Mouse (Mus musculus): ENCODE results near the gene Stra6. TPM values are rescaled to one million over a fixed set of nuclear protein-coding genes. Genes with fewer than 3 reads are reported as not detected.

Stra6 gene
- polyA plus RNA-seq, 1 experiment from 2014 or later: 0.15 TPM

DNA sequence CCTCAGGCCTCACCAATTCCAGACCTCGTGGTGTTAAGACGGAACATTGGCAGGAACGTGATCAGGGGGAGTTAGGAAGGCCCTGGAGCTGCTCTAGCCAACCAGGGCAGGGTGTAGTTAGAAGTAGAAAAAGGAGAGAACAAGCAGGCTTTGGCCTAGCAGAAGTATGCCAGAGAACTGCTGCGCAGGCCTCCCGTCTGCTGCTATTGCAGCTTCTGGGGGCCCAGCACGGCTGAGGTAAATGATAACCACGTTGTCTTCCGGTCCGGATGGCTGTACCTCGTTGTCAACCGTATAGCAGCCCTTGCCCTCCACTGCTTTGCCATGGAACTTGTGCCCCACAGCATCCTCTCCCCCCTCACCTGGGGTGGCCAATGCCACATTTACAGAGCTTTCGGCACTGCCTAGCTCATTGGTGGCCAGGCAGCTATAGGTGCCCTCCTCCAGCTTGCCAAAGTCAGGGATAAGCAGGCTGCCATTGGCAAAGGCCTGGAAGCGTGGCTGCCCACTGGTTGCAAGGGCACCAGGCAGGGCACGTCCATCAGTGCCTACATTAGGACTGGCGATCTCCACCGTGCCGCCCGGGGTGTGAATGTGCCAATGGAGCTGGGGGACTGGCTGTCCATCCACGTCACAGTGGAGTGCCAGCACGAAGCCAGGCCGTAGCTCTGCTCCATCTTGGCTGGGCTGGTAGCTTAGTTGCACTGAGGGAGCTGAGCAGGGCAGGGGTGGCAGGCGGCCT, 93.4 kb downstream of the Stra6 start:
- no peaks in the 10 kb centered on the region for H3K36me3 ChIP-seq (replicated peaks)
- no peak overlapping the region for H3K4me3 ChIP-seq (replicated peaks)
- ATAC-seq (ENCODE audit: insufficient read depth): no peak
- H3K4me1 ChIP-seq (replicated peaks): no peaks in the 10 kb centered on the region
- H3K27me3 ChIP-seq: peaks cover 5% of the 10 kb centered on the region; the same call in 1 of the 2 replicates
- WGBS (ENCODE audit: insufficient replicate concordance): 62% methylated on average over 22 of the region's 22 CpGs
- no peak overlapping the region for H3K4me2 ChIP-seq
- no peak overlapping the region for H3K9ac ChIP-seq
- no peaks in the 10 kb centered on the region for H3K9me3 ChIP-seq (replicated peaks)
- H3K27ac ChIP-seq (replicated peaks): no peak overlapping the region

DNA sequence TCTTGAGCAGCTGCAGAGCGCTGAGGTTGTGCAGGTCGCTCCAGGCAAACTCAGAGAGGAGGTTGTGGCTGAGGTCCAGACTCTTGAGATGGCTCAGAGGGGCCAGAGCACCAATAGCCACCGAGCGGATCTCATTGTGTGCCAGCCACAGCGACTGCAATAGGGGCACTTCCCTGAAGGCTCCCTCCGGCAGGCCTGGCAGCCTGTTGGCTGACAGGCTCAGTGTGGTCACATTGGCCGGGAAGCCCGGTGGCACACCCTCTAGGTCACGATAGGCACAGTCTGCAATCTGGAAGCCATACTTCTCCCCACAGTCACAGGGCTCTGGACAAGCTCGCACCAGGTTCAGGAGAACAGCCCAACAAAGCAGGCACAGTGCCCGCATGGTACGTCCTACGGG, 94.2 kb downstream of the Stra6 start:
- Histone ChIP-seq H3K9me3 (replicated peaks) (no peaks in the 10 kb centered on the region), H3K9ac (no peak overlapping the region), H3K4me3 (replicated peaks) (no peak overlapping the region), H3K36me3 (replicated peaks) (no peaks in the 10 kb centered on the region), H3K27ac (replicated peaks) (no peak overlapping the region), H3K27me3 (peaks cover 5% of the 10 kb centered on the region; the same call in 1 of the 2 replicates), H3K4me1 (replicated peaks) (no peaks in the 10 kb centered on the region), H3K4me2 (no peak overlapping the region)
- 76% methylated on average over 13 of the region's 13 CpGs for WGBS (ENCODE audit: insufficient replicate concordance)
- ATAC-seq (ENCODE audit: insufficient read depth): no peak

- Histone ChIP-seq H3K27ac (replicated peaks) (peak overlapping the region; percentile 24; the same call in 1 of the 2 replicates), H3K4me1 (replicated peaks) (no peaks in the 10 kb centered on the region), H3K9me3 (replicated peaks) (no peaks in the 10 kb centered on the region), H3K36me3 (replicated peaks) (no peaks in the 10 kb centered on the region), H3K27me3 (no peaks in the 10 kb centered on the region), H3K4me3 (replicated peaks) (no peak overlapping the region), H3K9ac (no peak overlapping the region), H3K4me2 (no peak overlapping the region)
- WGBS (ENCODE audit: insufficient replicate concordance): 33% methylated on average over 7 of the region's 7 CpGs
- ATAC-seq (ENCODE audit: insufficient read depth): no peak
These were observed 95.1 kb downstream of the Stra6 start for GRCm38 (mm10) chr9:58158541-58159311.

- no peaks in the 10 kb centered on the region for H3K27me3 ChIP-seq
- H3K9me3 ChIP-seq (replicated peaks): no peaks in the 10 kb centered on the region
- no peak overlapping the region for H3K9ac ChIP-seq
- H3K4me1 ChIP-seq (replicated peaks): no peaks in the 10 kb centered on the region
- no peak overlapping the region for H3K4me2 ChIP-seq
- H3K36me3 ChIP-seq (replicated peaks): no peaks in the 10 kb centered on the region
- H3K4me3 ChIP-seq (replicated peaks): no peak overlapping the region
- H3K27ac ChIP-seq (replicated peaks): no peak overlapping the region
- 36% methylated on average over 4 of the region's 4 CpGs for WGBS (ENCODE audit: insufficient replicate concordance)
- no peak for ATAC-seq (ENCODE audit: insufficient read depth)
These were observed 96.3 kb downstream of the Stra6 start for GRCm38 (mm10) chr9:58159855-58160254.

DNA sequence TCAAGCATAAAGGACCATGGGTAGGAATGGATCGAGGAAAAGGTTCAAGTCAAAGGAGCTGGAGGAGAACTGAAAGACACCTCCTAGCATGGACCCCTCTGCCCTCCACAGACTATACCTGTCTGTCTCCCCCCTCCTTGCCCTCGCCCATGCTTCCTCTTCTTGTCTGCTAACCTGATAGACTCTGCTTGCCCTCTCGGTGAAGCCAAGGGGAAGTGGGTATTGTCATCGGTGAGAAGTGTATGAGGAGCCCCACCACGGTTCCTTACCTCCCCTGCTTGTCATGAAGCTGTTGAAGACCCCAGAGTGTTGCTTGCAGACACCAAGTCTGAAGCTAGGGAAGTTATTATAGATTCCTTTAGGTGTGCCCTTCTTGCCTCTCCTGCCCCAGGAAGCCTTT, 96.7 kb downstream of the Stra6 start:
- Histone ChIP-seq H3K9me3 (replicated peaks) (no peaks in the 10 kb centered on the region), H3K4me1 (replicated peaks) (no peaks in the 10 kb centered on the region), H3K4me3 (replicated peaks) (no peak overlapping the region), H3K27me3 (no peaks in the 10 kb centered on the region), H3K4me2 (no peak overlapping the region), H3K36me3 (replicated peaks) (no peaks in the 10 kb centered on the region), H3K9ac (no peak overlapping the region), H3K27ac (replicated peaks) (no peak overlapping the region)
- no peak for ATAC-seq (ENCODE audit: insufficient read depth)
- 18% methylated on average over 5 of the region's 5 CpGs for WGBS (ENCODE audit: insufficient replicate concordance)

GRCm38 (mm10) chr9:58162173-58162572, 98.6 kb downstream of the Stra6 start:
- H3K4me1 ChIP-seq (replicated peaks): no peaks in the 10 kb centered on the region
- no peak for ATAC-seq (ENCODE audit: insufficient read depth)
- WGBS (ENCODE audit: insufficient replicate concordance): 67% methylated on average over 3 of the region's 3 CpGs

DNA sequence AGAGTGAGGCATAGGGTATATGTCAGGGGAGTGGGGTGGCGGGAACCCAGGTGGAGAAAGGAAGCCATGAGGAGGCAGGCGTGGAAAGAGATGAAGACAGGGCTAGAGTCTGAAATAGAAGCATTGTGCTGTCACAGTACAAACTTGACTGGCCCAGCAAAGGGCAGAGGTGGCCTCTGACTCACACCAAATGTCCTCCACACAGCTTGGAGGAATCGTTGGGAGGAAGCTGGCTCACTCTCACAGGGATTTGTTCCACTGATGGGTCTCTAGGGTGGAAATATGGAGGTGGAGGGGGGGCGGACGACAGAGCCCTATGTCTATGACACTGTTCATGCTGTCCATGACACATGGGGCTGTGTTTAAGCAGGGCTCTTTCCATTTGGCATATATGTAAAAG, 99.6 kb downstream of the Stra6 start:
- Histone ChIP-seq H3K36me3 (replicated peaks) (no peaks in the 10 kb centered on the region), H3K9ac (no peak overlapping the region), H3K4me3 (replicated peaks) (no peak overlapping the region), H3K27ac (replicated peaks) (no peak overlapping the region), H3K27me3 (no peaks in the 10 kb centered on the region), H3K4me2 (no peak overlapping the region), H3K4me1 (replicated peaks) (no peaks in the 10 kb centered on the region), H3K9me3 (replicated peaks) (no peaks in the 10 kb centered on the region)
- WGBS (ENCODE audit: insufficient replicate concordance): 55% methylated on average over 5 of the region's 5 CpGs
- no peak for ATAC-seq (ENCODE audit: insufficient read depth)

More at GRCm38 (mm10) chr9:58162173-58162572, 98.6 kb downstream of the Stra6 start:
- H3K4me3 ChIP-seq (replicated peaks): no peak overlapping the region
- no peaks in the 10 kb centered on the region for H3K36me3 ChIP-seq (replicated peaks)
- H3K27ac ChIP-seq (replicated peaks): no peak overlapping the region
- H3K9me3 ChIP-seq (replicated peaks): no peaks in the 10 kb centered on the region
- no peak overlapping the region for H3K9ac ChIP-seq
- no peaks in the 10 kb centered on the region for H3K27me3 ChIP-seq
- no peak overlapping the region for H3K4me2 ChIP-seq

GRCm38 (mm10) chr9:58165779-58166178, 102.2 kb downstream of the Stra6 start:
- Histone ChIP-seq H3K4me1 (replicated peaks) (no peaks in the 10 kb centered on the region), H3K27me3 (no peaks in the 10 kb centered on the region), H3K27ac (replicated peaks) (no peak overlapping the region), H3K4me3 (replicated peaks) (no peak overlapping the region), H3K36me3 (replicated peaks) (no peaks in the 10 kb centered on the region), H3K9ac (no peak overlapping the region), H3K9me3 (replicated peaks) (no peaks in the 10 kb centered on the region), H3K4me2 (no peak overlapping the region)
- 38% methylated on average over 1 of the region's 1 CpGs for WGBS (ENCODE audit: insufficient replicate concordance)
- ATAC-seq (ENCODE audit: insufficient read depth): no peak

- Histone ChIP-seq H3K27ac (replicated peaks) (no peak overlapping the region), H3K4me3 (replicated peaks) (no peak overlapping the region), H3K4me2 (no peak overlapping the region), H3K4me1 (replicated peaks) (no peaks in the 10 kb centered on the region), H3K9me3 (replicated peaks) (no peaks in the 10 kb centered on the region), H3K9ac (no peak overlapping the region), H3K36me3 (replicated peaks) (no peaks in the 10 kb centered on the region), H3K27me3 (no peaks in the 10 kb centered on the region)
- ATAC-seq (ENCODE audit: insufficient read depth): no peak
- 58% methylated on average over 3 of the region's 3 CpGs for WGBS (ENCODE audit: insufficient replicate concordance)
These were observed 105.3 kb downstream of the Stra6 start for GRCm38 (mm10) chr9:58168880-58169279.

- Histone ChIP-seq H3K27ac (replicated peaks) (no peak overlapping the region), H3K27me3 (no peaks in the 10 kb centered on the region), H3K4me3 (replicated peaks) (no peak overlapping the region), H3K4me1 (replicated peaks) (no peaks in the 10 kb centered on the region), H3K4me2 (no peak overlapping the region), H3K36me3 (replicated peaks) (no peaks in the 10 kb centered on the region), H3K9me3 (replicated peaks) (no peaks in the 10 kb centered on the region), H3K9ac (no peak overlapping the region)
- ATAC-seq (ENCODE audit: insufficient read depth): no peak
- WGBS (ENCODE audit: insufficient replicate concordance): 55% methylated on average over 6 of the region's 6 CpGs
These were observed 105.8 kb downstream of the Stra6 start for GRCm38 (mm10) chr9:58169426-58169825.

DNA sequence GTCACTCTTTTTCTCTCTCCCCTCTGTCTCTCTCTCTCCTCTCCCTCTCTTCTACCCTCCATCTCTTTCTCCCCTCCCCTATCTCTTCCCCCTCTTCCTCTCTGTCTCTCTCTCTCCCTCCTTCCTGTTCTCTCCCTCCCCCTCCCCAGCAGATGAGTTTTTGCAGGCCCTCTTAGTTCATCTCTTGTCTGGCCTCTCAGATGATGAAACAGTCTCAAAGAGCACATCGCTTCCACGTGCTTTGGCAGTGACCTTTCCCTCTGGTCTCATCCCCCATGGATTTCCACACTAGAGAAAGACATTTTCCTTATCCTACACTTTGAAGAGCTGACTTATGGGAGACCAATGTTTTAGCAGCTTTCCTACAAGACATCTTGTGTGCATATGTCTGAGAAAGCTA, 109.3 kb downstream of the Stra6 start:
- Histone ChIP-seq H3K4me2 (no peak overlapping the region), H3K27ac (replicated peaks) (no peak overlapping the region), H3K36me3 (replicated peaks) (no peaks in the 10 kb centered on the region), H3K4me1 (replicated peaks) (no peaks in the 10 kb centered on the region), H3K9ac (no peak overlapping the region), H3K4me3 (replicated peaks) (no peak overlapping the region), H3K9me3 (replicated peaks) (no peaks in the 10 kb centered on the region), H3K27me3 (no peaks in the 10 kb centered on the region)
- 46% methylated on average over 2 of the region's 2 CpGs for WGBS (ENCODE audit: insufficient replicate concordance)
- ATAC-seq (ENCODE audit: insufficient read depth): no peak
